Mouse (Mus musculus) urinary bladder, postnatal 10 days (tissue): ENCODE results near the gene Nck2.

Source experiments
- DNase-seq: peaks from one replicate; pipeline ENCODE4 v3.0.0; 2022; ENCODE audit warnings: low spot score

Gene Nck2

GRCm38 (mm10) chr1:43433853-43434252, 10.5 kb upstream of the Nck2 start:
- no peak for DNase-seq

GRCm38 (mm10) chr1:43436554-43436953, 7.8 kb upstream of the Nck2 start:
- DNase-seq: no peak

GRCm38 (mm10) chr1:43439261-43439660, 5.1 kb upstream of the Nck2 start:
- no peak for DNase-seq

GRCm38 (mm10) chr1:43442568-43442967, 1.8 kb upstream of the Nck2 start:
- DNase-seq: no peak

- peak; percentile 13 for DNase-seq
Measured at GRCm38 (mm10) chr1:43445170-43446088, 1.1 kb downstream of the Nck2 start.

- peak; percentile 14 for DNase-seq
Measured at GRCm38 (mm10) chr1:43446089-43446533, 1.7 kb downstream of the Nck2 start.

GRCm38 (mm10) chr1:43446731-43447601, 2.6 kb downstream of the Nck2 start:
- peak; percentile 14 for DNase-seq

- DNase-seq: no peak
Measured at GRCm38 (mm10) chr1:43447602-43448287, 3.4 kb downstream of the Nck2 start.

- DNase-seq: no peak
Measured at GRCm38 (mm10) chr1:43450811-43451210, 6.4 kb downstream of the Nck2 start.

GRCm38 (mm10) chr1:43453683-43454082, 9.3 kb downstream of the Nck2 start:
- no peak for DNase-seq

- DNase-seq: no peak
Measured at GRCm38 (mm10) chr1:43454741-43455140, 10.4 kb downstream of the Nck2 start.

GRCm38 (mm10) chr1:43455196-43455595, 10.8 kb downstream of the Nck2 start:
- no peak for DNase-seq

- DNase-seq: no peak
Measured at GRCm38 (mm10) chr1:43457012-43457766, 12.8 kb downstream of the Nck2 start.

GRCm38 (mm10) chr1:43460468-43460867, 16.1 kb downstream of the Nck2 start:
- no peak for DNase-seq

- DNase-seq: no peak
Measured at GRCm38 (mm10) chr1:43462666-43463065, 18.3 kb downstream of the Nck2 start.

GRCm38 (mm10) chr1:43463941-43464682, 19.7 kb downstream of the Nck2 start:
- no peak for DNase-seq

- DNase-seq: no peak
Measured at GRCm38 (mm10) chr1:43464976-43465375, 20.6 kb downstream of the Nck2 start.

- no peak for DNase-seq
Measured at GRCm38 (mm10) chr1:43465957-43466624, 21.7 kb downstream of the Nck2 start.

GRCm38 (mm10) chr1:43467656-43468055, 23.3 kb downstream of the Nck2 start:
- no peak for DNase-seq

- no peak for DNase-seq
Measured at GRCm38 (mm10) chr1:43468207-43468606, 23.8 kb downstream of the Nck2 start.
